Mouse (Mus musculus) brain, adult 2 months (tissue): ENCODE measurements around the gene Gpx3.
"Not testable (repeated sequence)": the region's sequence is repeated elsewhere in the genome, so short reads cannot be mapped to it uniquely, and the experiment has no call there.

Experiments
- DNase-seq: peaks from one replicate; pipeline ENCODE4 v3.0.0; 2011; ENCODE audit warnings: low read depth, low spot score

Gpx3 gene

DNA sequence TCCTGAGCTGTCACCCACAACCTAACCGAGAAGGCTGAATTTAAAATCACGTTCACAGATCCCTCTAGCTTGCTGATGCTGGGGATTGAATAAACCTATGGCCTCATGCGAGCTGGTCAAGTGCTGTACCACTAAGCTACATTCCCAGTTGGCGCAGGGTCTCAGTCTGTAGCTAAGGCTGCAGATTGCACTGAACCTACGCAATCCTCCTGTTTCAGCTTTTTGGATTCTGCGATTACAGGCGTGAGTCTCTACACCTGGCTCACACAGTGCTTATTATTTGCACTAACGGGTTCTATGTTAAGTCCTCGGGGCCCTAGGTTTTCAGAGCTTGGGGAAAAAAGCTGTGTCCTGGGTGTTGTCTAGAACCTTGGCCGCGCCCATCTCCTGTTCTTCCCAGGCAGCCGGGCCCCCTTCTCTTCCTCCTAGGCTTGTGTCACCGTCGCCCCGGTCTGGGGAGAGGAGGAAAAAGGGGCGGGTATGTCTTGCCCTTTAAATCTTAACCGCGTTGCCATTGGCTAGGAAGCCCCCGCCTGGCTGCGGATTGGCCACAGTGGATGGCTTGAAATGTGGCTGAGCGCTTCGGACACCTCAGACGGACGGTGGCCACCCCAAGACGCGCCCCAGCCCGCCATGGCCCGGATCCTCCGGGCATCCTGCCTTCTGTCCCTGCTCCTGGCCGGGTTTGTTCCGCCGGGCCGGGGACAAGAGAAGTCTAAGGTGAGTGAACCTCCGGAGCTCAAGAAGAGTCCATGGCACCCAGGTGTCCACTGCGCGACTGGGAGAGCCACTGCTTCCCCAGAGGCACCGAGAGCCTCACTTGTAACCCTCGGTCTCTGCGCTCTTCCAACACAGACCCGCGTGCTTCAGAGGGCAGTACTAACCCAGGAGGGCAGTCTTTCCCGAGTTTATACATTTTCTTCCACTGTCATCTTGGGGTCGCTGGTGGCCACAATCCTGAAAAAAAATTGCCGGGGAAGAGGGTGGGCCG, at the start of gene Gpx3:
Gene Gpx3, plus strand, starts transcription at position 121 of the 991 bp plus-strand sequence.
- DNase-seq: peak; percentile 81

DNA sequence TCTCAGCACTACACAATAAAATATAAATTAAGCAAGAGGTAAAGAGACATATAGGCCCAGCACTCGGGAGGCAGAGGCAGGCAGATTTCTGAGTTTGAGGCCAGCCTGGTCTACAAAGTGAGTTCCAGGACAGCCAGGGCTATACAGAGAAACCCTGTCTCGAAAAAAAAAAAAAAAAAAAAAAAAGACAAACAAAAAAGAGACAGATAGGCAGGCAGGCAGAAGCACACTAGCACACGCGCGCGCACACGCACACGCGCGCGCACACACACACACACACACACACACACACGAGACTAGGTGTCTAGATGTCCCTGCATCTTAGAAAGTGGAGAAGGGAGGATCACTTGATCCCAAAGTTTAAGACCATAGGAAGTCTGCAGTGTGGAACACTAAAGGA, 43.4 kb upstream of the Gpx3 start:
- DNase-seq: not testable (repeated sequence)

DNA sequence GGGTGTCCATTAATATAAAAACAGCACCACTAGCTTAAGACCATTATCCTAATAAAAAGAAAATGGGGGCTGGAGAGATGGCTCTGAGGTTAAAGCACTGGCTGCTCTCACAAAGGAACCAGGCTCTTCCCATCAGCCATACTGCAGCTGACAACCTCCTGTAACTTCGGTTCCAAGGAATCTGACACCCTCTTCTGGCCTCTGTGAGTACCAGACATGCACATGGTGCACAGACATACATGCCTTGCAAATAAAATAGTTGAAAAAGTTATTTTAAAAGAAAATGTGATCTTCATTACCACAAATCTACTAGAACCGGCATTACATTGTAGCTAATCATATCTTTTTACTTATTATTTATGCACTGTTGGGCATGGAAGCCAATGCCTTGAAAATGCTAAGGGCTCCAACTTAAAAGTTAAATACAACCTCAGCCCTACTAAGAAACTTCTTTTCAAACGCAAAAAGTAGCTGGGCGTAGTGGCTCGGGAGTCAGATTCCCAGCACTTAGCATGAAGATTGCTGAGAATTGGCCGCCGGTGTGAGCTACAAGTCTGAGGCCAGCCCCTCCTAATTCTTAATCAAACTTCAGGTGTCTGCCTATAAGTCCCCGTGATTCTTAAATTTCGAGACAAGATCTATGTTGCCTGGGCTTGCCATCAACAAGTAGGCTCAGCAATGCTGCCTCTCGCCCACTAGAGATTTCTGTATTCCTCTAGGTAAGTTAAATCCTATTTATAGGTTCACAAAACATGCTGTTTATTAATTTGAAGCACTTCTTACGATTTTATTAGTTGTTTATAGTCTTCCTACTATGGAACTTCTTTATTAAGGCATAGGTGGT, 42.7 kb upstream of the Gpx3 start:
- DNase-seq: peak; percentile 69

DNA sequence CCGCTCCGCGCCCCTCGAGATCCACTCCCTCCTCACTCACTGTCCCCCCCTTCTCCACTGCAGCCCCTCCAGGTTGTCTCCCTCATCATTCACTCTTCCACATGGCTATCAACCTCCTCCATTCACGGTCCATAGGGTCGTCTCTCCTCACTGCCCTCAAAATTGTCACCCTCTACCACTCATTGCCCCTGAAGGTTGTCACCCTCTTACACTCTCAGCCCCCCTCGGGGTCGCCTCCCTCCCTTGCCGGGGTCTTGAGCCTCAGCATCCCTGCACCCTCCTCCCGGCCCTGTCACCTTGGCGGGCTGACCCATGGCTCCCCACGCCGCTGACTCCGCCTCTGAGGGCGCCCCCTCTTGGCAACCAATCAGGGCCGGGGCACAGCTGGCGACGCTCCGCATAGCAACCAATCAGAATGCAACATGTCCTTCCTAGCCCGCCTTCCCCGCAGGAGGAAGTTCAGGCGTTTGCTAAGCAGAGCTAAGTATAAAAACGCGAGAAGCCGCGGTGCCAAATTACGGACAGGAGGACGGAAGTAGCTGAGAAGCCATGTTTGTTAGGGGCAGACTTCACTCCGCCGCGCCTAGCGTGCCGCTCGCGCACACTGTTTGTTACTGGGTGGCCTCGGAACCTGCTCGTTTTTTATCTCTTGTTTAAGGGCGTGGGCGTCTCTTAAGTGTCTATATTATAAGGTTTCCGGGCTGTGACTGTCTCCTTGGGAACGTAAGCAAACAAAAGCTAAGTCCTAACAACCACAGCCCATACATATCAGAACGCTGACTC, 41.8 kb upstream of the Gpx3 start, which contains the start of gene Lyrm7:
Gene Lyrm7, minus strand, starts transcription at position 661 of the 783 bp plus-strand sequence.
- peak; percentile 100 for DNase-seq

DNA sequence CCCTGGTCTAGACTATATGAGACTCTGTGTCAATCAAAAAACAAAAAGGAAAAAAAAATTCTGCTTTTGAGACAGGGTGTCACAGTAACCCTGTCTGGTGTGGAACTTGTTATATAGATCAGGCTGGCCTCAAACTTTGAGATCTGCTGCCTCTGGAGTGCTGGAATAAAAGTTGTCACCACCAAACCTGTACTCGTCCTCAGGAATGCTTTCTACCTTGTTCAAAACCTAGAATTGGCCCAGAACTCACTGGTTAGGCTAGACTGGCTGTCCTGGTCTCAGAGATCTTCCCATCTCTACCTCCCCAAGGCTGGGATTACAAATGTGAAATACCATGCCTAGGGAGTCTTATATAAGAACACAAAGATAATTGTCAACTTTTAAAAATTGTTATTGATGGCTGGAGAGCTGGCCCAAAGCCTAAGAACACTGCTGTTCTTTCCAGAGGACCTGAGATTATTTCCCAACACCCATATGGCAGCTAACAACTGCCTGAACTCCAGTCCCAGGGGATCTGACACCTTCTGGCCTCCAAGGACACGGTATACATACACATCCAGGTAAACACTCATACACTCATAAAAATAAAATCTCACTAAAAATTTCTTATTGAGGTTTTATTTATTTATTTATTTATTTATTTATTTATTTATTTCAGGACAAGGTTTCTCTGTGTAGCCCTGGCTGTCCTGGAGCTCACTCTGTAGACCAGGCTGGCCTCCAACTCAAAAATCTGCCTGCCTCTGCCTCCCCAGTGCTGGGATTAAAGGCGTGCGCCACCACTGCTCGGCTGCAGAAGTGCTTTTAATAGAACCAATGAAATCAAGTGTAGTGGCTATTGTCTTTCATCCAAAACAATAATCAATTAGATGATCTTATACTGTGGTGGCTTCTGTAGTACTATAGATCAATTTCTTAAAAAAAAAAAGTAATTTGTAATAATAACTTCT, 40.5 kb upstream of the Gpx3 start:
- no peak for DNase-seq

DNA sequence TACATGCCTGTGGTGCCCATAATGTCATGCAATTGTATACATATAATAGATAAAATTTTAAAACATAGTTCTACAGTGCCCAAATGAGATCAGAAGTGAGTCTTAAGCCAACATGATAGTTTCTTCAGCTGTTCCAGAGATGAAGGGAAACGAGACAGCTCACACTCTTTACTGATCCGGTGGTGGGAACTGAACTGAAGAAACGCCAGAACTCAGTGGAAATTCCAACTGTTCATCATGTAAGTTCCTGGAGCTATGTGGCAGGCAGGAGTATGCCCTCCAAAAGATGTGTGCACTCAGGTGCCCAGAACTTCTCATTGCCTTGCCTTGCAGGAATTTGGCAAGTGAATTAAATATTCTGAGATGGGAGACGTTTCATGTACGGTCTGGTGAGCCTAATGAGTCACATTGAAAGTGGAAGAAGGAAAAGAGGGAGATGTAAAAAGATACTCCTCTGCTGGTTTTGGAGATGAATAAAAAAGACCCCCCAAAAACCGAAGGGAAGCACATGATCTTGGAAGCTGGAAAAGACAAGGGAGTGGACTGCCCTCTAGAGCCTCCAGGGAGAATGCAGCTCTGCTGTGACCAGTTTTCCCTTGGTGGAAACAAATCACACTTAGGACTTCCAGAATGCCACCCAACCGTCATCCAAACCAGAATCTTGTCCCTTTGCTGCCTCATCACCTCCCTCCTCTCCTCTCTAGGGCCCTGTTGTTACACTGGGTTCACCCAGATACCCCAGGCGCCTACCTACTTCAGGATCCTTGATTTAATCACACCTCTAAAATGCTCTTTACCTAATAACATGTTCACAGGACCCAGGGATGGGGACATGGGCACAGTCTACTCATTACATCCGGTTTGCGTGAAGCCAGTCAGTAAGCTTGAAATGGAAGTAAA, 39.4 kb upstream of the Gpx3 start:
- DNase-seq: peak; percentile 89

DNA sequence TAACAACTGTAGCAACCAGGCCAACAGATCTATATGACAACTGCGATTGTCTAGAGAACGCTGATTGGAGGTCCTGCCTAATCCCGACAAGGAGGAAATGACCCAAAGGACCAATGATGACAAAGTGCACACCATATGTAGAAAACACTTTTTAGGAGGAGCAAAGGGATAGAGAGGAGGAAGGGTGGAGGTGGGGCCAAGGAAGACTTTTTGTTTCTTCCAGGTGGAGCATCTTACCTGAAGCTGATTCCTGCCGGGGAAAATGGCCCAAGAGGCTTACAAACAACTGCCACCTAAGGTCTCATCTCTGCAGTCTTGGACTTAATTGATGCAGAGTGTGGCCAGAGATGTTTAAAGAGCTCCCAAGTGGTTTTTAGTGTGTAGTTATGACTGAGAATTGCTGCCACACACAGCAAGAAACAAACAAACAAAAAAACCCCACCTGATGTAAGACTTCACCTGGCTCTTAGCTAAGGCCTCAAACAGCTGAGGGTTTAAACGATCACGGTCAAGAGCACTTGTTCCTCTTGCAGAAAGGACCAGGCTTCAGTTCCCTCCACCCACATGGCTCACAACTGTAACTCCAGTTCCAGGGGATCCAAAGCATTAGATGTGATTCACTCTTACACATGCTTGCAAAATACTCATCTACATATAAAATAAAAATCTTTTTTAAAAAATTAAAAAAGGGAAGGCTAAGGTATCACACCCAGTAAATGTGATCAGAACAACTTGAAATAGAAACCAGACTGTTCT, 36.7 kb upstream of the Gpx3 start:
- no peak for DNase-seq

DNA sequence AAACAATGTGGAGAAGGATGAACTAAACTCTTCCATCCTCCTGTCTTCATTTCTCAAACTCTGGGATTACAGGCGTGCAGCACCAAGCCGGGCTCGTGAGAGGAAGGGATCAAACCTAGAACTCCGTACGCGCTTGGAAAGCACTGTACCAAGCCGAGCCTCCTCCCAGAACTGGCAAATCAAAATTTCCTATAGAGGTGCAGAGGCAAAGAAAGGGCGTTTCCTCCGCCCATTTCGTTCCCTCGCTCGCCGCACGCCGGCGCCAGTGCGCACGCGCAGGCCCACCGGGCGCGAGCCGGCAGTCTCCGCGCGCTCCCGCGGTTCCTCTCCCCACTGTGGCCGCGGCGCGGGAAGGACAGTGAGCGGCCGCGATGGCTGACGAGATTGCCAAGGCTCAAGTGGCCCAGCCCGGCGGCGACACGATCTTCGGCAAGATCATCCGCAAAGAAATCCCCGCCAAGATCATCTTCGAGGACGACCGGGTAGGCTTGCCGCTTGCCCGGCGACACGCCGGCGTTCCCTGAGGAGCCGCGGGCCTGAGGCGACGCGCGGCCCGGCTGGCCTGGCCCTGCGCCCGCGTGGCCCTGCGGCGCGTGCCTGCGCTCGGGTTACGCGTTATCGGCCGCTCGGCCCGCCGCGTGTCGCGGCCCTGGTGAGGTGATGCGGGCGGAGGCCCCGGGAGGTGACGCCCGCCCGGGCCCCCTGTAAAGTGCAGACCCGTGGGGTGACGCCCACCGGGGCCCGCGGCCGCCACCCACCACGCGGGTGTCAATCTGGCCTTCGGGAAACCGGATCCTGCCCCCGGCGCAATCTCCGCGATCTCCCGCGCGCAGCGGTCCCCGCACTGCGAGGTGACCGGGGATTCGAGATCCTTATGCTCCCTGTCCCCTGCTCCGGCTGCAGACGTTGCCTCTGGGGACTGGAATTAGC, 35.9 kb upstream of the Gpx3 start, which contains the start of gene Hint1:
Gene Hint1, plus strand, starts transcription at position 265 of the 930 bp plus-strand sequence.
- peak; percentile 95 for DNase-seq

DNA sequence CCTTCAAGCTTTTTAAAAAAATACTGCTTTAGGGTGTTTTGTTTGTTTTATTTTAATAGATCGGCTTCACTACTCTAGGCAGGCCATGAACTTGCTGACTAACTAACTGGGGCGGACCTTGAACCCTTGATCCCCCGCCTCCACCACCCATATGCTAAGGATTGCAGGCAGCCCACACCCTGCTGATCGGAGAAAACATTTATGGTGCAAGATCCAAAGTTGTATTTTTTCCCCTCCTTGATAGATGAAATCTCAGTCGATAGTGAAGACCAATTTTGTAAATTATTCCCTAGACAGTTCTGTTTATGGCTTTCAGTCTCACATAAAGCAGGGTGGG, 35.2 kb upstream of the Gpx3 start:
- peak; percentile 49 for DNase-seq

DNA sequence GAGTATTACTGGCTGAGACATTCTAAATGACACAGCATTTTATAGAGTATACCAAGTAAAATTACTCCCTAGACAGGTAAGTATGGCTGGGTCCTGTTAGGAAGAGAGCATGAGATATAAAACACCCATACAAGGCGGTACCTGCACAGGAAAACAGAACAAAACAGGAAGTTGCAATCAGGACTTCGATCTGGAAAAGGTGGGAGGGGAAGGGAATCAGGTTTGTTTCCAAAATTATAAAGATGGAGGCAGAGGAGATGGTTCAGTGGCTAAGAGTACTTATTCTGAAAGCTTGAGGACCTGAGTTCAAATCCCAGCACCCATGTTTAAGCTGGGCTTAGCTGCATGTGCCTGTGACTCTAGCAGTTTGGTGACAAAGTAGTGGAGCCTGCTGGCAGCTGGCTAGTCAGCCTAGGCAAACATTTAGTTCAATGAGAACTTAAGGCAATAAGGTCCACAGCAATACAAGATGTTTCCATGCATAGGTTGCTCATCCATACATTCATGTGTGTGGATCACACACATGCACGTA, 34.3 kb upstream of the Gpx3 start:
- DNase-seq: no peak

DNA sequence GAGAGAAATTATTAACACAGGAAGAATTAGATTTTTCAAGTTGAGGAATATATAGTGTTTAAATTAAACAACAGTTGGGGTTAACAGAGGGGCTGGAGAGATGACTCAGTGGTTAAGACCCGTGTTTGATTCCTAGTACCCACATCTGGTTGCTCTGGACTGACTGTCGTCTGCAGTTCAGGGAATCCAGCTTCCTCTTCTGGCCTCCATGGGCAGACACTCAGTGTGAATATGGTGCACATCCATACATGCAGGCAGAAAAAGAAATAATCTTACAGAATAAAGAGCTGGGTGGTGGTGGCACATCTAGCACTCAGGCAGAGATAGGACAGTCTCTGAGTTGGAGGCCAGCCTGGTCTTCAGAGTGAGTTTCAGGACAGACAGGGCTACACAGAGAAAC, 33.8 kb upstream of the Gpx3 start:
- no peak for DNase-seq

DNA sequence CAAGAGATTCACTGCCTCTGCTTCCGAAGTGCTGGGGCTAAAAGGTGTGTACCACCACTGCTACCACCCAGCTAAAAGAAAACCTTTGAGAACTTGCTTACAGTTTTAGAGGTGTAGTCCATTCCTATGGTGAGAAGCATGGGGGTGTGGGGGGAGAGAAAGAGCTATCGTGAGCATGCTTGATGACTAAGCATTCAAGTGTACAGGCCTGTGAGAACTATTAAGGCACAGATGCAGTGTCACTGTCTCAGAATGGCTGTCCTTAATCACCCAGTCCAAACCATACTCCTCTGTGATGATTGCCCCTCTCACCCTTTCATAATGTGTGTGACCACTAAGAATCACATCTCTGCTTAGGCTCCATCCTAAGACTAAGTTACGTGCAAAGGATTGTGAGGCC, 32.9 kb upstream of the Gpx3 start:
- DNase-seq: no peak

DNA sequence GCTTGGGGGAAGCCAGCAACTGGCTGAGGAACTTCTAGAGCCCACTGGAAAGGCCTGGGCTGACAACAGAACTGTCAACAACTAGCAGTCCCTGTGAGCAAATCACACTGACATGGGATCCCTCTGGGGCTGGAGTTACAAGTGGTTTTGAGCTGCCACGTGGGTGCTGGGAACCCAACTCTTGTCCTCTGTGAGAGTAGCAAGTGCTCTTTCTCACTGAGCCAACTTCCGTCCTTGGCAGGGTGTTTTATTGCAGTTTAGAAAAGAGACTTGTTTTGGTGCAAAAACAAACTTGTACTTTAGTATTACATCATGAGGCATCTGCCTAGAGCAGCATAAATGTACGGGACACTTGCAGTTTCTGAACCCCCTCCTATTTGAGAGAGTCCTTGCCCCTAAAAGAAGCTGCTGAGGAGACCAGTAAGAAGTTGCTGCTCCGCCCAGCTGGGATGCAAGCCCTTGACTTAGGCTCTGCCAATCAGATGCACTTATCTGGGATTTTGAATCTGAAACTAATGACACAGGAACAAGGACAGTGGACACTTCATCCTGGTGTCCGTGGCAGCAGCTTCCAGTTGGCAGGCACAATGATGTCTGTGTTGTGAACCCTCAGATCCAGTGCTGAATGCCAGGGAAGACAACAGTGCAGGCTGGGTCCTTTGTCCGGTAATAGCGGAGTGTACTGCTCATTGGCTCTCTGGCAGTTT, 30.3 kb upstream of the Gpx3 start:
- peak; percentile 84 for DNase-seq

DNA sequence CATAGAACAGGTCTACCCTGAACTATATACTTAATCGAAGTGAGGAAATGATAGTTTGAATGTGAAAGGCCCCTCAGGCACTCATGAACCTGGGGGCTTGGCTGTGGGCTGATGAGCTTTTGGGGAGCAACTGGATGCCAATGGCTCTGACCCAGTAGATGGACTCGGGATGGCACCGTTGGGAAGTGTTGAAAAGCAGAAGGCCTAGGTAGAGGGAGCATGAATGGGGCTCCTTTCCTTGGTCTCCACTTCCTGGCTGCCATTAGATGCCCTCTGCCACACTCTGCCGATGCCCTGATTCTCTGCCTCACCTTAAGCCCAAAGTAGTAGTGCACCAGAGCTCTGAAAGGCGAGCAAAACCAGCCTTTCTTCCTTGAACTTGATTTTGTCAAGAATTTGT, 26.2 kb upstream of the Gpx3 start:
- DNase-seq: no peak

DNA sequence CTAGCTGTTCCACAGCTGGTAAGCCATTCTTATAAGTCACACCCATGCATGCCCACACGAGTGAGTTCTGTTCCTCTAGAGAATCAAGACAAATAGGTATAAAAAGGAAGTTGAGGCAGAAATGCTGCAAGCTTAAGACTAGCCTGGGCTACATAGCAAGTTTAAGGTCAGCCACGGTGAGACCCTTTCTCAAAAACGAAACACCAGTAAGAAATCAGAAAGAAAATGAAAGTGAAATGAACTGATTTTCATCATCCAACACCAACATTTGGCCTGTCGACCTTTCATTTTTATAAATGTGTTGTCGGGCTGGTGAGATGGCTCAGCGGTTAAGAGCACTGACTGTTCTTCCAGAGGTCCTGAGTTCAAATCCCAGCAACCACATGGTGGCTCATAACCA, 23.4 kb upstream of the Gpx3 start:
- DNase-seq: no peak

DNA sequence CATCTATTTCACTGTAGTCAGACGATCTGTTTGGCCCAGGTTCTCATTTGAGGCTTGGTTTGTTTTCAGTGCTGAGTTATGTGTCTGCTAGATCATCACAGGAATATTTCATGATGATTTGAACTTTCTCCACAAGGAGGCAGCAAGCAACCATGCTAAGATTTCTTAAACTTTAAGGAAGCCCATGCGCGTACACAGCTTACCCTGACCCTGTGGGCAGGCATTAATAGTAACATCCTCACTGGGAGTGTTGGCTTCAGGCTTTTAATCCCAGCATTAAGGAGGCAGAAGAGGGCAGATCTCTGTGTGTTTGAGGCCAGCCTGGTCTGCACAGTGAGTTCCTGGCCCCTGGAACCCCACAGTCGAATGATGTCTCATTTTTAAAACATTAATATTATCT, 22.8 kb upstream of the Gpx3 start:
- DNase-seq: peak; percentile 80

DNA sequence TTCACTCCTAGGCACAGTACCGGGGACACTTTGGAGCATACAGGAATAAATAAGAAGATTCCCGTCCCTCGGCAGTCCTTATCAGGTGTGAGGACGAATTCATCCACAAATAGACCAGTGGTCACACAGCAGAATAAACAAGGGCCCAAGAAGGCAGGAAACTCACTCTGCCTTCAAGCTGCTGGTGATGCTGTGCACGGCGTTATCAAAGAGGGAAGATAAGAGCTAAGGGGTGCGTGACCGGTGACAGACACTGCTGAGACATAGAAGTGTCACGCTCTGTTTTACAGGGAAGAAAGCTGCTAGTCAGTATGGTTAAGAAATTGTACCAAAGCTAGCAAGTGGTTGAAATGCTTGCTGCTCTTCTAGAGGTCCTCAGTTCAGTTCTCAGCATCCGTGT, 22.3 kb upstream of the Gpx3 start:
- no peak for DNase-seq
